Mouse (Mus musculus): Measurements from ENCODE around the gene BC052040.

DNA sequence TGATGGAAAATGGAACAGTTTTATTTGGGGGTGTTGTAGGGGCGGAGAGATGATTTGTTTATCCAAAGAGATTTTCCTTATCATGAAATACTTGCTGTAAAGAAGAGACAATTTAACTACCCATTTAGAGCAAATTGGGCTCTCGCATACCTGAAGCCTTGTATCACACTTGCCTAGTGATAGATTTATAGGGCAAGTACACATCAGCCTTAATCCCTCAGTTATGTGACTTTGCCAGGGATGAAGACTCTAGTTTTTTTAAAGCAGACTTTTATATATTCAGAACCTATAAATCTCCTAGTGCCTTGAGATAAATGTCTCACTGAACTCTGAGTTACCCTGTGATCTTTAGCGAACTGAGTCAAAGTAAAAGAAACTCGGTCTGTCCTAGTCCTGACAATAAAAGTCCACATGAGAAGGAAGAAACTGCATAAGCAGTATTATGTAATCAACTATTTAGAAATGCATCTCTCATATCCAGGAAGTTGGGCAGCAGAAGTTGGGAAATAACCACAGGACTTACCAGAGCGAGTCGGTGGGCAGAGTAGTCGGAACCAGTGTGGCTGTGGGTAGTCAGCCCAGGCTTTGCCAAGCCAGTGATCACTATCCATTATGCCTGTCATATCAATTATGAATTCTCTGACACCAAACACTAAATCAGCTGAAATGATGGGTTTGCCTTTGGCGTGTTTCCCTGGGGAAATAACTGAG lies 183.2 kb downstream of the BC052040 start:
- no peak for TF ChIP-seq POLR2A (IDR thresholded peaks at IDR 0.05; ENCODE audit: low read depth, low read length)
- TF ChIP-seq CTCF (conservative IDR thresholded peaks at IDR 0.05; ENCODE audit: insufficient read depth, insufficient read length, low read depth, low read length), result no peak

All from kidney, adult 2 months (tissue).